Mouse (Mus musculus) thymus, adult 2 months (tissue): Measurements from ENCODE around the gene Gsdma. TPM values are rescaled to one million over a fixed set of nuclear protein-coding genes. Genes with fewer than 3 reads are reported as not detected.
"Not testable (repeated sequence)": the region's sequence is repeated elsewhere in the genome, so short reads cannot be mapped to it uniquely, and the experiment has no call there.

Experiments used
- DNase-seq: peaks from one replicate; pipeline ENCODE4 v3.0.0; 2021
- H3K27ac ChIP-seq: fragments of 200-500 bp; 2 replicates; pipeline ENCODE4 v1.5.1; 2012; ENCODE audit warnings: low read length, control low read depth; ENCODE audit not compliant: control insufficient read depth, insufficient read depth
- H3K27me3 ChIP-seq: fragments of 200-500 bp; 2 replicates; pipeline ENCODE4 v1.6.1; 2012; ENCODE audit warnings: mild to moderate bottlenecking, low read length, moderate library complexity, mixed read lengths; ENCODE audit not compliant: control insufficient read depth, insufficient read depth
- H3K36me3 ChIP-seq: fragments of 200-500 bp; 2 replicates; pipeline ENCODE4 v1.6.1; 2012; ENCODE audit warnings: mild to moderate bottlenecking, low read length, moderate library complexity; ENCODE audit not compliant: control insufficient read depth, insufficient read depth
- H3K4me1 ChIP-seq: fragments of 200-500 bp; replicated peaks from 2 replicates; pipeline ENCODE4 v1.6.1; 2012; ENCODE audit warnings: low read length; ENCODE audit not compliant: control insufficient read depth, insufficient read depth
- H3K4me3 ChIP-seq: fragments of 200-500 bp; 2 replicates; pipeline ENCODE4 v1.5.1; 2012; ENCODE audit warnings: mild to moderate bottlenecking, low read length, control low read depth, moderate library complexity; ENCODE audit not compliant: control insufficient read depth, insufficient read depth
- CTCF ChIP-seq: fragments of 200-500 bp; IDR thresholded peaks from 2 replicates; pipeline ENCODE4 v1.5.1; 2012; ENCODE audit warnings: mild to moderate bottlenecking, control low read depth, low read length, moderate library complexity, borderline replicate concordance; ENCODE audit not compliant: control insufficient read depth, poor library complexity, insufficient read depth; ENCODE audit errors: extremely low read depth
- POLR2A ChIP-seq: fragments of 200-500 bp; IDR thresholded peaks from 2 replicates; pipeline ENCODE4 v1.6.1; 2012; ENCODE audit warnings: mild to moderate bottlenecking, low read length, control low read depth, moderate library complexity; ENCODE audit not compliant: control insufficient read depth, poor library complexity, insufficient read depth; ENCODE audit errors: extremely low read depth
- WGBS: fragments of 180-500 bp; shearing (Covaris S2); methylation state at CpG from one replicate; pipeline ENCODE4 v1.1.7; 2018; 5-methylcytosine and 5-hydroxymethylcytosine counted together
- polyA plus RNA-seq: library from polyadenylated mRNA; depleted of rRNA; stranded (reverse); fragments of >200 nt; gene quantifications from 2 replicates; pipeline ENCODE4 v1.2.3, GENCODE M21; 2012

Gene Gsdma
- polyA plus RNA-seq, 1 experiment = 0.75 TPM

DNA sequence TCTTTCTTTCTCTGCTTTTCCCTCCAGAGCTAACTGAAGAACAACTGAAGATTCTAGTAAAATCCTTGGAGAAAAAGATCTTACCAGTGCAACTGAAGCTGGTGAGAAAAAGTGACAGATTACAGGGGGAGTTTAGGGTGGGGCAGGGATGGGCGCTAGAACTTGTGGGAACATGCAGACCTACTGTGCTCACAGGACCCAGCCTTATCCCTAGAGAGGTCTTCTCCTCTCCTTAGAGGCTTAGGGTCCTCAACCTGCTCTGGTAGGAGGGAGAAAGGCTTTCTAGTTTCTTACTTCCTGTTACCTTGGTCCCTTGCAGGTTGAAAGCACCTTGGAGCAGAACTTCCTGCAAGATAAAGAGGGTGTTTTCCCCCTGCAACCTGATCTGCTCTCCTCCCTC is 26.6 kb upstream of the Gsdma start:
- no peak overlapping the region for H3K27ac ChIP-seq
- DNase-seq = no peak
- H3K36me3 ChIP-seq = no peaks in the 10 kb centered on the region
- H3K4me3 ChIP-seq = no peak overlapping the region
- H3K4me1 ChIP-seq = no peaks in the 10 kb centered on the region
- no peak for TF ChIP-seq CTCF
- no peak for TF ChIP-seq POLR2A
- 100% methylated on average over 1 of the region's 1 CpGs for WGBS
- no peaks in the 10 kb centered on the region for H3K27me3 ChIP-seq

DNA sequence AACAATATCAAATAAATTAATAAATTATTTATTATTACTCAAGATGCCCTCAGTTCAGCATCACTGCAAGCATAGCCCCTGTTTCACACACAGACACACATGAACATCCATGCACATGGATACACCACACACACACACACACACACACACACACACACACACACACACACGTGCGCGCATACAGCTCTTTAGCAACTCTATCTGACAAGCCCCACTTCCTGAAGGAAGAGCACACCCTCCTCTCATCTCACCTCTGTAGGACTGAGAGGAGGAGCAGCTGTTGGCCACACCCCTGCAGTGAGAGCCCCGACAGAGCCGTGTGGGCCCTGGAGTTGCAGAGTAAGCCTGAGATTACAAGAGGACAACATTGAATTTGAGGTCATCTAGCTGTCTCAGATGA is 24.1 kb upstream of the Gsdma start:
- Histone ChIP-seq H3K27me3 (no peaks in the 10 kb centered on the region), H3K4me3 (no peak overlapping the region), H3K36me3 (no peaks in the 10 kb centered on the region), H3K27ac (no peak overlapping the region), H3K4me1 (no peaks in the 10 kb centered on the region)
- no peak for DNase-seq
- 52% methylated on average over 5 of the region's 5 CpGs for WGBS
- no peak for TF ChIP-seq POLR2A
- TF ChIP-seq CTCF = no peak

DNA sequence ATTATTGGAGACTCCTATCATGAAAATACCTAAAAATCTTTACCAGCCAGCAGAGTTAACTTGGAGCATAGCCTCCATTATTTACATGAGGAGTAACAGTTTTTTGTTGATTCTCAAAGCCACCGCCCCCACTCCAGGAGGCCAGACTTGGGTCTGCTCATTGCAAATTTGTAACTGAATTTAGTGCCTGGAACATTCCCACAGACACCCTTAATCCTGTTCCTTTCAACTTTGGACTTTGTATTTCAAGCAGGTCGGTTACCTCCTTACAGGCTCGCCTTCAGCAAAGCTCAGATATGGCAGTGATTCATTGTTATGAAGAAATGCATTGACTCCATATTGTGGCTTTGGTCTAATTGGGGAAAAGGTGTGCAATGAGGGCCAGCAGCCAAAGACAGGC is 19.4 kb upstream of the Gsdma start:
- Histone ChIP-seq H3K27me3 (no peaks in the 10 kb centered on the region), H3K27ac (no peak overlapping the region), H3K36me3 (no peaks in the 10 kb centered on the region), H3K4me3 (no peak overlapping the region), H3K4me1 (no peaks in the 10 kb centered on the region)
- no peak for DNase-seq
- TF ChIP-seq POLR2A (no peak), CTCF (no peak)
- WGBS = 95% methylated on average over 3 of the region's 3 CpGs

DNA sequence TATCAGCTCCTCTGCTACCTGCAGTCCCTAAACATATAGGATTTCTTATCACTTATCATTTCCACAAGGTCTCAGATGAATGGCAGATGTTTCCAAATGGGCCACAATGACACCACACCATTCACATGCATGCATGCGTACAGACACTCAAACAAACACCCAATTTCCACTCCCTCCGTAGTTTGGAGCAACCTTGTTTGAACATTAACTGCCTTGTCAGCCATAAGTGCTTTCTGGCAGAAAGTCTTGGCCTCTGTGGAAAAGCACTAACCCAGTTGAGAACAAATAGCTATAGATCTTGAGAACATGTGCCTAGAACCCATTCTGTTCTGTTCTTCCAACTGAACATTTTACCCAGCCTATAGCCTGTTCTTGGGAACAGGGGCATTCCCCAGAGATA is 18.2 kb upstream of the Gsdma start:
- H3K27me3 ChIP-seq = no peaks in the 10 kb centered on the region; the same call in 1 of the 2 replicates
- no peak for DNase-seq

DNA sequence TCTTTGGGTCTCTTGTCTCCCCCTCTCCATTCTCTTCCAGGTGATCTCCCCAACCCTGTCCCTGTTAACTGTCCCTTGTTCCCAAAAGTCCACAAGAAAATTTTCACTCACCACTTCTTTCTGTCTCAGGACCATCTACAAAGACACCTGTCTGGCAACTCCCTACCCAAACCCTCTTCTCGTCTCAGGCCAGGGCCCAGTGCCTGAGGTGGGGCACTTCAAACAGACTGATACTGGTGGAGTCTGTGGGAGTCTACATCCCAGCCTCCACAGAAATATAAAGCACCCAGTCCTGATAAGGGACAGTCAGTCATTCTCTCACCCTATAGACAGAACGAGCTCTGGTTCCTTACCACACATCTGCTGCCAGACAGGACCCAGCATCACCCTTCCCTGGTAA is 17.7 kb upstream of the Gsdma start, which contains the start of gene Gsdma2:
Gene Gsdma2, plus strand, starts transcription at position 301 of the 400 bp plus-strand sequence.
- no peak for TF ChIP-seq CTCF
- no peak for TF ChIP-seq POLR2A
- Histone ChIP-seq H3K4me3 (no peak within 1 kb of the TSS), H3K36me3 (no peaks in the 10 kb centered on the region), H3K4me1 (no peaks in the 10 kb centered on the region), H3K27ac (no peak within 1 kb of the TSS), H3K27me3 (no peaks in the 10 kb centered on the region; the same call in 1 of the 2 replicates)
- 63% methylated on average over 2 of the region's 2 CpGs for WGBS
- no peak for DNase-seq

More for the DNA sequence above, 18.2 kb upstream of the Gsdma start:
- WGBS = 86% methylated on average over 2 of the region's 2 CpGs
- no peak overlapping the region for H3K4me3 ChIP-seq
- TF ChIP-seq POLR2A = no peak
- TF ChIP-seq CTCF = no peak
- no peaks in the 10 kb centered on the region for H3K4me1 ChIP-seq
- H3K36me3 ChIP-seq = no peaks in the 10 kb centered on the region
- no peak overlapping the region for H3K27ac ChIP-seq

DNA sequence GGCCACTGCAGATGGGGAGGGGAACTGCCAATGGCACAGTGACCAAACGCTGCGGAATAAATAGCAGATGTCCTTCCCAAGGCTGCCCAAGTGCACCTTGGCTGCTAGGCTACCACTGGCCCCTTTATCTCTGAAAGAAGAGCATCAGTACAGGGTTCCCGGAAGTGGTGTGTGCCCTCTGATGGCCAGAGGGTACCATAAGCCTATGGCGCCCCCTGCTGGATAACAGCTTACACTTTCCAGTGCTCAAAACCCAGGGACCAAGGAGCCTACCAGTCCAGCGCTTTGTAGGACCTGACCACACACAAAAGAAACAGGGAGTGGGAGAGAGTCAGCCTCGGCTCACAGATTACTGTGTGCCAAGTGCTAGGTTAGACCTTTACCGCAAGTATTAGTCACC is 9.1 kb upstream of the Gsdma start:
- H3K27ac ChIP-seq, H3K4me3 ChIP-seq, H3K4me1 ChIP-seq, H3K36me3 ChIP-seq, H3K27me3 ChIP-seq: not testable (repeated sequence)
- DNase-seq = peak; percentile 51
- TF ChIP-seq CTCF = peak; percentile 61; the same call in 1 of the 2 replicates
- 13% methylated on average over 7 of the region's 7 CpGs for WGBS

DNA sequence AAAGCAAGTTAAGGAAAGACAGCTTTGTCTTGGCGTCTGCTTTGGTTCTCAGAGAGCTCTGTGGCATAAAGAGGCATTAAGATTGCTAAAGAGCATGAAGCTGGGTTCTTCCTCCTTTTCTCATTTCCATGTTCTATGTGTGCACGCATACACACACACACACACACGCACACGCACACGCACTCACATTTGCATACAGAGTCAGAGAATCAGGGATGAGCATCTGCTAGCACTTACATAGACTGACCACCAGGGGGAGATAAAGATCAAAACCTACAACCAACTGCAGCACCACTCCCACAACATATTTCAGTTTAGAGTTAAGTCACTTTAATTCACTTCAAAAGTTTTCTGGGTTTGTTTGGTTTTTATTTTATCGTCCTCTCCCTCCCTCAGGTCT is 3.6 kb upstream of the Gsdma start:
- TF ChIP-seq POLR2A = no peak
- no peak for TF ChIP-seq CTCF
- WGBS = 4% methylated on average over 6 of the region's 6 CpGs
- no peak overlapping the region for H3K4me3 ChIP-seq
- no peaks in the 10 kb centered on the region for H3K36me3 ChIP-seq
- no peaks in the 10 kb centered on the region for H3K27me3 ChIP-seq
- no peak overlapping the region for H3K27ac ChIP-seq
- DNase-seq = peak; percentile 36
- H3K4me1 ChIP-seq = no peaks in the 10 kb centered on the region
